Mouse (Mus musculus) G1E-ER4 (cell line): ENCODE measurements around the gene Cdh13. TPM values are rescaled to one million over a fixed set of nuclear protein-coding genes. Genes with fewer than 3 reads are reported as not detected.

Experiments
- GATA1 ChIP-seq: IDR thresholded peaks from one replicate; pipeline ENCODE4 v1.8.0; 2012; ENCODE audit warnings: low read length, inconsistent platforms
- polyA plus RNA-seq: library from polyadenylated mRNA; stranded (reverse); fragments of >175 nt; gene quantifications from 2 replicates; pipeline ENCODE4 v1.2.3, GENCODE M21; 2012

Cdh13 gene
- polyA plus RNA-seq, 1 experiment: not detected

GRCm38 (mm10) chr8:119098261-119098660 is 814.7 kb downstream of the Cdh13 start:
- no peak for TF ChIP-seq GATA1

GRCm38 (mm10) chr8:119102871-119103270 is 819.3 kb downstream of the Cdh13 start:
- no peak for TF ChIP-seq GATA1

- TF ChIP-seq GATA1: no peak
Observed at GRCm38 (mm10) chr8:119109655-119110054, 826.1 kb downstream of the Cdh13 start.

GRCm38 (mm10) chr8:119112861-119113260 is 829.3 kb downstream of the Cdh13 start:
- TF ChIP-seq GATA1: no peak

GRCm38 (mm10) chr8:119121236-119121635 is 837.7 kb downstream of the Cdh13 start:
- no peak for TF ChIP-seq GATA1

- no peak for TF ChIP-seq GATA1
Observed at GRCm38 (mm10) chr8:119127841-119128240, 844.3 kb downstream of the Cdh13 start.

GRCm38 (mm10) chr8:119128266-119128665 is 844.7 kb downstream of the Cdh13 start:
- no peak for TF ChIP-seq GATA1

GRCm38 (mm10) chr8:119156454-119156921 is 873.0 kb downstream of the Cdh13 start:
- TF ChIP-seq GATA1: no peak

- TF ChIP-seq GATA1: no peak
Observed at GRCm38 (mm10) chr8:119158628-119159027, 875.1 kb downstream of the Cdh13 start.

GRCm38 (mm10) chr8:119159794-119160193 is 876.3 kb downstream of the Cdh13 start:
- TF ChIP-seq GATA1: no peak

GRCm38 (mm10) chr8:119164076-119164475 is 880.5 kb downstream of the Cdh13 start:
- TF ChIP-seq GATA1: no peak

GRCm38 (mm10) chr8:119177226-119177935 is 893.8 kb downstream of the Cdh13 start:
- no peak for TF ChIP-seq GATA1

- no peak for TF ChIP-seq GATA1
Observed at GRCm38 (mm10) chr8:119180626-119181025, 897.1 kb downstream of the Cdh13 start.

- TF ChIP-seq GATA1: no peak
Observed at GRCm38 (mm10) chr8:119195695-119196094, 912.2 kb downstream of the Cdh13 start.

- no peak for TF ChIP-seq GATA1
Observed at GRCm38 (mm10) chr8:119196486-119197150, 913.1 kb downstream of the Cdh13 start.

GRCm38 (mm10) chr8:119208567-119208966 is 925.0 kb downstream of the Cdh13 start:
- TF ChIP-seq GATA1: no peak

- no peak for TF ChIP-seq GATA1
Observed at GRCm38 (mm10) chr8:119224547-119224946, 941.0 kb downstream of the Cdh13 start.

- TF ChIP-seq GATA1: no peak
Observed at GRCm38 (mm10) chr8:119245181-119245580, 961.6 kb downstream of the Cdh13 start.
